Mouse (Mus musculus) frontal cortex, adult 2 months (tissue): Measurements from ENCODE around the gene Kremen1. TPM values are rescaled to one million over a fixed set of nuclear protein-coding genes. Genes with fewer than 3 reads are reported as not detected.

Experiments used
- DNase-seq, 2 experiments: peaks; one replicate each; pipeline ENCODE4 v3.0.0; 2022; ENCODE audit warnings: low spot score in 1 of 2; ENCODE audit errors: extremely low spot score in 1 of 2
- polyA plus RNA-seq: library from polyadenylated mRNA; depleted of rRNA; stranded (reverse); fragments of >200 nt; gene quantifications from 2 replicates; pipeline ENCODE4 v1.2.3, GENCODE M21; 2012

Gene Kremen1
- polyA plus RNA-seq, 1 experiment = 12.7 TPM

DNA sequence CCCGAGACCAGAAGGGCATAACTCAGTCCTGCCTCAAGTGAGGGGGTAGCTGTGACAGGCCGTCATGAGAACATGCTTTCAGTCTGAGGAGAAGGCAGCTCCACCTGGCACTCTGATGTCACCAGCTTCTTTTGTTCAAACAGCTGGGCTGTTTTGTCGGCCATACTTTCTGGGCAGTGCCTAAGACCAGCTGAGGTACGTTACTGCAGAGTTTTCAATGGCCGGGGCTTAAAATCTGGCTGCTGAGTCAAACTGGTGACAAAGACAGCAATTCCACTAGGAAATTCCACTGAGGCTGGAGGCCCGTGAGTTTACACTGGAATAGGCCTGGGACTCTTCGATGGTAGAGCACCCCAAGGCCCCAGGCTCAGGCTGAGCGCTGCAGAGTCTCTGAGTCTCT lies 84.7 kb downstream of the Kremen1 start:
- DNase-seq = no peak

DNA sequence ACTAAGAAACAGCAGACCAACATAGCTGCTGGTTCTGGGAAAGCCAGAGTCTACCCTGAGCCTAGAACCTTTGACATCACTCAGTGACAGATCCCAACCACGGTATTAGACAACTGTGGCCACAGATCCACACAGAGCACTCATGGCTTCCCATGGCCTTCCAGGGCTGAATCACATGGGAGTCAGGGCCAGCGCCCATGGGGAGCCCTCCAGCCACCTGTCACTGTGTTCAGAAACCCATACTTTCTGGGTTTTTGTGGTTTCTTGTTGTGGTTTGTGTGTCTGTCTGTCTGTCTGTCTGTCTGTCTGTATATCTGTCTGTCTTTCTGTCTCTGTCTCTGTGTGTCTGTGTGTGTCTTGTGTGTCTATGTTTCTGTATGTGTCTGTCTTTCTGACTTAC lies 85.5 kb downstream of the Kremen1 start:
- no peak for DNase-seq

DNA sequence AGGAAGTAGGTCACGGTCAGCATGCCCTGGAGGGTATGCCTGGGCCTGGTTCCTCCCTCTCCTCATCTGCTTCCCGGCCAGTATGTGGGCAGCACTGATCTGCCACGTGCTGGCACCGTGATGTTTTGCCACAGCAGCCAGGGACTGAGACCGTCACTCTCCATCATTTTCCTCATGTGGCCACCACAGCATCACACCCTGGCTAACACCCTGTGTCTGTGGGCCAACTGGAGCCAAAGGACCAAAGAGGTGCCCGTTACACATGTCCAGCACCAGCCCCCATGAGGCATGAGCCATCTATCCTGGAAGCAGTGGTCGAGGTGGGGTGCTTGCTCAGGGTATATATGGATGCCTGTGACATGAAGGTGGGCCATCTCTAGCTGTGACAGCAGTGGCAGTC lies 86.2 kb downstream of the Kremen1 start:
- DNase-seq = no peak

DNA sequence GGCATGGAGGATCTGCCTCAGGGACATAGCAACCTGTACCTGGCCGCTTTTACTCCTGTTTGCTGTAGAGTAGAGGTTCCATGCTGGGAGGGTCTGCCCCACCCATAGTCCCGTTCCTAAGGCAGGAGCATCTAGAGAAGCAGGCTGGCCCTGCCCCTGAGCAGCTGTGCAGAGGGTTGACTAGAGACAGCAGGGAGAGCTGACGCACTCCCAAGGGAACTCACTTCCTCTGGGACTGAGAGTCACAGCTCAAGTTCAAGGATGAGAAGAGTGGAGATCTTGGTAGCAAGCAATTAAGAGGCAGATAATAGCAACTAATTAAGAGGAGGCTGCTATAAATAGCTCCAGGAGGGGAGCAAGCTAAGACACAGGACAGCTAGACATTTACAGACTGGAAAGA lies 88.5 kb downstream of the Kremen1 start:
- no peak for DNase-seq

DNA sequence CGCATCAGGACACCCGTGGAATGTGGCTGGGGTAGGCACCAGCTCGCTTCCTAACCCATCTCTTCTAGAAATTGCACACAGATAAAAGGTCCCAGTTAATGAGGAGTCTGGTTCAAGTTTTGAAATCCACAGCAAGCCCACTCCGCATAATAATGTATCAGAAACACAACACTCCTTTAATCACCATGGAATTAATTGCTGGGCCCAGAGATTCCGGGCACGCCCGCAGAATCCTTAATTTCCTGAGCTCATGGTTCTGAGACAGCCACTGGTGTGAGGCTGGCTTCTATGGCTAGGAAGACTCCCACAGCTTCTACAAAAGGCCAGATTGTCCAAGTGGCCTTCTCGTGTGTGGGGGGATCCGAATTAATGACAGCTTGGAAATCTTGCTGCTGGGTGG lies 94.0 kb downstream of the Kremen1 start:
- peak; percentile 38 to 43 for DNase-seq

- DNase-seq = peak; percentile 55 to 77
These were observed 95.9 kb downstream of the Kremen1 start for GRCm38 (mm10) chr11:5165471-5165916.

DNA sequence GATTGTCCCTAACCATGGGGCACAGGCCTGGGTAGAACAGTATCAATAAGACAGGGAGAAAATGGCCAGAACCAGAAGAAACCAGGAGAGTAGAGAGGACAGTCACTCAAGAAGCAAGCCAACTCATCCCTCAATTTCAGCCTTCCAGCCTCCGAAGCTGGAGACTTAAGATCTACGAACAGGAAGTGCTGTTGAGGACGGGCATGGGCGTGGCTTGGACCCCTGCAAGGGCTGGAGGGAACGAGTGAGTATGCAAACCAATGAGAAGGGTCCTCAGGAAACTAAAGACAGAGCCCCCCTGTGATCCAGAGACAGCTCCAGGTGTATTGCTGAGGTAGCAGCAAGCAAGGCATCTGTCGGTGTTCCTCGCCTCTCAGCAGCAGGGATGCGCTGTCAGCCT lies 97.0 kb downstream of the Kremen1 start:
- no peak for DNase-seq

- no peak for DNase-seq
These were observed 97.9 kb downstream of the Kremen1 start for GRCm38 (mm10) chr11:5163421-5163820.

GRCm38 (mm10) chr11:5160722-5161485 lies 100.5 kb downstream of the Kremen1 start:
- DNase-seq = peak in 1 of 2 experiments; percentile 59

DNA sequence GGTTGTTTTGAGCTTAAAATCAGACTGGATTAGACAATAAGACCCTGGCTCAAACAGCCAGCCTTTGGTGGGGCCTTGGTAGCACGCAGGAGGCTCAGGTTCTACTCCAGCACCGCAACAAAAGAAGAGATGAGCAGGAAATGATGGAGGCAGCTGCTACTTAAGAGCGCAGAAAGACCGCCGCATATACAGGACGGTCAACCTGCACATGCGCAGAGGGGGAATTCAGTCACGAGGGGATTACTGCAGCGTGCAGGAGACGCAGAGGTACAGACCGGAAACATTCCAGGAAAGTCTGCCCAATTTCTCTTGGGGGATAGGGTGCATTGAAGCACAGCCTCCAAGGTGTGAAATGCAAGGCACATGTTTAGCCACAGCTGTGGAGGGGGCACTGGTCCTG lies 103.3 kb downstream of the Kremen1 start:
- DNase-seq = no peak

DNA sequence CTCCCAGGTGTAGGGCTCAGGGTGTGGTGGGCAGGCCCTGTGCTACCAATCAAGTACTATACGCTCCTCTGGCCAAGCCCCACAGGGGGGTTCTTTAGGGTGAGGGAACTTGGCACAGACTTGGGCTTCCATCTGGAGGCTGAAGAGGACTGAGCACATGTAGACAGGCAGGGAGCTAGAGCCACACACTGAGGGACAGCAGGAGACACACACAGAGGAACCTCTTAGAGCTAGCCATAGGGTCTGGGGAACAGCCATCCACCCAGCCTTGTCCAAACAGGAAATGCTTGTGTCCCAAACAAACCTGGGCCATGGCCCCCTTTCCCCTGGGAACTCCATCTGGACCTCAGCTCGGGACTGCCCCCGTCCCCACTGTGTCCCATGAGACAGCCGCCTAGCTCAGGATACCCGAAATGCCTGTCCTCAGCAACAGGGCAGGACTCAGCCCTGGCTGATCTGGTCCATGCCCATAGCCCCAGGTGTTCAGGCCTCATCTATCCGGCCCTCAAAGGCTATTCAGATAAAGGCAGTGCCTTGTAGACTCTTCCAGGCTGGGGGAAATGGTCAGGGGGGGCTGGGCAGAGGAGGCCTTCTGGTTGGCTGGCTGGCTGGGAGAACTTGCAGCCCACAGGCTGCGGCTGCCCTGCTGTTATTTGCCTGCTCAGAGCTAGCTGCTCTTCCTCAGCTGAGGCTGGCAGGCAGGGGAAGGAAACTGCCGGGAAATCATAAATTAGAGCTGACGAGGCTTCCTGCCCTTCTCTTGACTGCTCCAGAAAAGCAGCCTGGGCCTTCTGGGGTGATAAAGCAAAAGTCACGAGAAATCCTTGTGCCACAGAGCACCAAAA lies 106.2 kb downstream of the Kremen1 start:
- no peak for DNase-seq

- no peak for DNase-seq
These were observed 109.5 kb downstream of the Kremen1 start, which contains the start of gene Emid1 for GRCm38 (mm10) chr11:5151680-5152337. Gene Emid1, minus strand, starts transcription at chr11:5152257.

DNA sequence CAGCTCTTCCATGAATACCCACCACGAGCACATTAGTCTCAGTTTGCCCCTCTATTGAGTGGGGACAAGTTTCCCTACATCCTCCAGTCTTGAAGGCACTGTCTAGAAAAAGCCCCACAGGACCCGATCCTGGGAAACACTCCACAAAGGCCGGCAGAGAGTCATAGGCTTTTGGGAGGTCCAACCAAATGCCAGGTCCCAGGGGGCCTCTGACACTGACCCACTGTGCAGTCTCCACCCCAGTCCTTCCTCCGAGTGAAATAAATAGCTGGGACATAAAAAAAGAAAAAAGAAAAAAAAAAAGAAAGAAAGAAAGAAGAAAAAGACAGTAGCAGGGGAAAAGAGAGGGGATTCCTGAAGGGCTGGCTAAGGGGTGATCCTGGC lies 110.1 kb downstream of the Kremen1 start:
- no peak for DNase-seq

GRCm38 (mm10) chr11:5150416-5151246 lies 110.7 kb downstream of the Kremen1 start:
- no peak for DNase-seq

- DNase-seq = no peak
These were observed 111.4 kb downstream of the Kremen1 start for GRCm38 (mm10) chr11:5149955-5150354.

GRCm38 (mm10) chr11:5149249-5149648 lies 112.1 kb downstream of the Kremen1 start:
- DNase-seq = no peak

DNA sequence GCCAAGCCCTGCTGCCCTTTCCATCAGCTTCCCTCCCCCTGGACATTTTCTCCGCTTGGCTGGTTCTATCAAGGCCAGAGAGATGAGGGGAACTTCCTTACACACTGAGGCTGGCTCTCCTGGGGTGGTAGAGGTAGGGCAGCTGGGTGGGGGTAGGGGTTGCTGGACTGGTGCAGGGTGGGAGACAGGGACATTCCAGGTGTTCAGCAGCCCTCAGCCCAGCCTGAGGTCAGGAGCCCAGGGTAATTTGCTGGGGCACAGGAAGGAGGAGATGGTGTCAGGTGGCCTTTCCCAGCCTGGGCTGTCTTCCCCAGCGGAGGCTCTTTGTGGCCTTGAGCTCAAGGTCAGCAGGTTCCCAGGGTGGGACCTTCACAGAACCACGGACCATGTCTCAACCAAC lies 115.8 kb downstream of the Kremen1 start:
- DNase-seq = no peak

- DNase-seq = no peak
These were observed 119.4 kb downstream of the Kremen1 start for GRCm38 (mm10) chr11:5141965-5142364.
